Mouse (Mus musculus) ES-Bruce4 (cell line): ENCODE measurements around the gene Nat10. TPM values are rescaled to one million over a fixed set of nuclear protein-coding genes. Genes with fewer than 3 reads are reported as not detected.

Experiments
- H3K27ac ChIP-seq: 2 replicates; pipeline ENCODE4 v1.5.1; 2012; ENCODE audit warnings: low read length, inconsistent platforms; ENCODE audit not compliant: insufficient read depth
- H3K27me3 ChIP-seq: 2 replicates; pipeline ENCODE4 v1.6.1; 2012; ENCODE audit warnings: mild to moderate bottlenecking, low read length, inconsistent platforms; ENCODE audit not compliant: control insufficient read depth, poor library complexity, insufficient read depth, severe bottlenecking
- H3K36me3 ChIP-seq: 2 replicates; pipeline ENCODE4 v1.6.1; 2012; ENCODE audit warnings: inconsistent platforms, mild to moderate bottlenecking, low read length, moderate library complexity; ENCODE audit not compliant: control insufficient read depth, poor library complexity, insufficient read depth, severe bottlenecking
- H3K4me1 ChIP-seq: one replicate; pipeline ENCODE4 v1.8.1; 2011; ENCODE audit warnings: low read length; ENCODE audit not compliant: control insufficient read depth, insufficient read depth
- H3K4me3 ChIP-seq: 2 replicates; pipeline ENCODE4 v1.5.1; 2011; ENCODE audit warnings: low read depth, mild to moderate bottlenecking, low read length
- H3K9ac ChIP-seq: 2 replicates; pipeline ENCODE4 v1.6.1; 2012; ENCODE audit warnings: low read depth, mild to moderate bottlenecking, inconsistent platforms; ENCODE audit not compliant: poor library complexity, severe bottlenecking
- H3K9me3 ChIP-seq: replicated peaks from 2 replicates; pipeline ENCODE4 v1.6.1; 2012; ENCODE audit warnings: mild to moderate bottlenecking, low read length, inconsistent platforms; ENCODE audit not compliant: control insufficient read depth, poor library complexity, insufficient read depth, severe bottlenecking
- CTCF ChIP-seq: IDR thresholded peaks from one replicate; pipeline ENCODE4 v1.8.1; 2011; ENCODE audit warnings: low read depth, low read length
- EP300 ChIP-seq: IDR thresholded peaks from 2 replicates; pipeline ENCODE4 v1.6.1; 2011; ENCODE audit warnings: low read depth, low read length; ENCODE audit not compliant: insufficient read depth
- POLR2A ChIP-seq: IDR thresholded peaks from one replicate; pipeline ENCODE4 v1.8.1; 2011; ENCODE audit warnings: low read length; ENCODE audit not compliant: insufficient read depth
- polyA plus RNA-seq: library from polyadenylated mRNA; stranded (reverse); fragments of >200 nt; gene quantifications from 2 replicates; pipeline ENCODE4 v1.2.4, GENCODE M21; 2011; ENCODE audit warnings: low read depth; ENCODE audit not compliant: missing spikeins, insufficient read depth, insufficient read length

The Nat10 gene
- polyA plus RNA-seq, 1 experiment, result 89.5 TPM

- no peak overlapping the region for H3K27ac ChIP-seq
- H3K9me3 ChIP-seq, result no peaks in the 10 kb centered on the region
- H3K9ac ChIP-seq, result no peak overlapping the region
- no peaks in the 10 kb centered on the region for H3K27me3 ChIP-seq
- H3K36me3 ChIP-seq, result no peaks in the 10 kb centered on the region
- no peak for TF ChIP-seq EP300
- TF ChIP-seq POLR2A, result no peak
- TF ChIP-seq CTCF, result no peak
- no peaks in the 10 kb centered on the region for H3K4me1 ChIP-seq
- no peak overlapping the region for H3K4me3 ChIP-seq
Observed at GRCm38 (mm10) chr2:103673609-103674008, 87.5 kb downstream of the Nat10 start.

- H3K27ac ChIP-seq, result no peak overlapping the region
- no peak overlapping the region for H3K4me3 ChIP-seq
- H3K9ac ChIP-seq, result no peak overlapping the region
- no peaks in the 10 kb centered on the region for H3K27me3 ChIP-seq
- H3K36me3 ChIP-seq, result no peaks in the 10 kb centered on the region
- H3K9me3 ChIP-seq, result no peaks in the 10 kb centered on the region
- no peak for TF ChIP-seq POLR2A
- TF ChIP-seq EP300, result no peak
- no peak for TF ChIP-seq CTCF
- no peaks in the 10 kb centered on the region for H3K4me1 ChIP-seq
Observed at GRCm38 (mm10) chr2:103672573-103673119, 88.4 kb downstream of the Nat10 start.

Other genes starting within 250 kb of the Nat10 start
- 3.9 and 4.2 TPM in 2 replicates for gene Abtb2, start 195.0 kb downstream of the Nat10 start, polyA plus RNA-seq
- gene Caprin1, start 36.4 kb upstream of the Nat10 start, polyA plus RNA-seq, result 536 and 550 TPM in 2 replicates
- gene Lmo2, start 196.7 kb upstream of the Nat10 start, polyA plus RNA-seq, result 0.78 TPM in 1 of 2 replicates, not detected in the other